Mouse (Mus musculus): ENCODE measurements around the gene Atp8b3. TPM values are rescaled to one million over a fixed set of nuclear protein-coding genes. Genes with fewer than 3 reads are reported as not detected.

Gene Atp8b3
- total RNA-seq, 2 experiments from 2014 or later, result not detected

DNA sequence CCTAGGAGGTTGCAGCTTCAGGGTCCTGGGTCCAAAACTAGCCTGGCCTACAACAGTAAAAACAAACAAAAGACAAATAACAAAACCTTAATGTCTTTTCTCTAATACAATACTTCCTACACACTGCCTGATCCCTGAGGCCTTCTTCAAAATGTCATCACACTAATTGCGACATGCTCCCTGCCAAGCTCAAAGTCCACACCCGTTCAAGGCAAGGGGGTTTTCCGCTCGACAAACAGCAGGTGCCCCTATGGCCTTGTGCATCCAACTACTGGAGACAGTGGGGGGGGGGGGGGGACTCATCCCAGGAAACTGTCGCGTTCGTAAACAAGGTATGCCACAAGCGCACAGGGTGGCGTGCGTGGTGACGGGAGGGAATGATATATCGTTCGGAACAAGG lies 21.7 kb upstream of the Atp8b3 start:
- TF ChIP-seq CTCF (IDR thresholded peaks at IDR 0.05), result no peak
- H3K27ac ChIP-seq, result peak overlapping the region; percentile 97
- intact Hi-C loops (cut with DNase I), result no loop called here
- DNase-seq, result no peak
- H3K4me3 ChIP-seq, result peak overlapping the region; percentile 81

DNA sequence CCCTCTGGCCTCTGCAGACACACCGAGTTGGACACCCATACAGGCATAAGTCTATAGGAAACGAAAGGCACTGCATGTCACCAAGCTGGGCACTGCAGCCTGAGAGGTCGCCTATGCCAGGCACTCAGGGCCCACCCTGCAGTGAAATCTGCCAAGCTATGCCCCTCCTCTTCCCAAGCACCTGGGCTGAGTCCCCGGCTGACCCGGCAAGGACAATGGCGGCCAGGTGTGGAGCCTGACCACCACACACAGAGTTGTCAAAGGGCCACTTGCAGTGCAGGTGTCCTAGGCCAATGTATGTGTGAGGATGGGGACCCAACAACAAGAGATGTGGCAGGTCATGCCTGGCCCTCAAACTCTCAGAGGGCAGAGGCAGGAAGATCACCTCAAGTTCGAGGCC lies 20.5 kb upstream of the Atp8b3 start:
- Histone ChIP-seq H3K27ac (no peak overlapping the region), H3K4me3 (peak overlapping the region; percentile 23)
- DNase-seq, result no peak
- intact Hi-C loops (cut with DNase I), result no loop called here
- no peak for TF ChIP-seq CTCF (IDR thresholded peaks at IDR 0.05)

DNA sequence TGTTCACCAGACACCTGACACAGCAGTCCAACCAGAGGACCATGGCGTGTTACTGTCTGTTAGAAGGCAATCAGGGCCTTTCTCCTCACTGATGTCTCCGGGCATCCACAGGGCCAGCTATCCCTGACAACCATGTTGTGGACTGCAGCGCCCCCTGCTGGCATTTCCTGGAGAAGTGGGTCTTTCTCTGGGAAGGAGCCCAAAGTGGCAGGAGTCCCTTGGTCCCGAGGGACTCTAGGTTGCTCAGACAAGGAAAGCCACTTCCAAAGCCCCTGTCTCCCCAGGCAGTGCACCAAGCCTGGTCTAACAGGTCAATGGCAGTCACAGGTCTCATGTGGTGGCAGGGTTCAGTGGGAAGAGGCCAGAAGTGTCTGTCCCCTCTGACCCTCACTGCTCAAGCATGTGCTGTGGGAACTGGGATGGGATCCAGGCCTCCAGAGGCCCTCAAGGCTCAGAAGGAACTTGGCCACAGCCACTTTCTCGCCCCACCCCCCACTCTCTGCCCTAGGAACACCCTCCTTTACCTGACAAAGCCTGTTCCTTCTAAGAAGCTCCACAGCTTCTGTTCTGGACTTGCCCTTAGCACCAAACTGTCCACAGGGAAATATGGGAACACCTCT lies 18.5 kb upstream of the Atp8b3 start:
- intact Hi-C loops (cut with DNase I), result no loop called here
- TF ChIP-seq CTCF (IDR thresholded peaks at IDR 0.05), result peak; percentile 80
- peak overlapping the region; percentile 59 for H3K27ac ChIP-seq
- peak; percentile 80 for DNase-seq
- 0 out of 2 replicates have a peak overlapping the region, but pooled peaks have one; percentile 7 for H3K4me3 ChIP-seq

DNA sequence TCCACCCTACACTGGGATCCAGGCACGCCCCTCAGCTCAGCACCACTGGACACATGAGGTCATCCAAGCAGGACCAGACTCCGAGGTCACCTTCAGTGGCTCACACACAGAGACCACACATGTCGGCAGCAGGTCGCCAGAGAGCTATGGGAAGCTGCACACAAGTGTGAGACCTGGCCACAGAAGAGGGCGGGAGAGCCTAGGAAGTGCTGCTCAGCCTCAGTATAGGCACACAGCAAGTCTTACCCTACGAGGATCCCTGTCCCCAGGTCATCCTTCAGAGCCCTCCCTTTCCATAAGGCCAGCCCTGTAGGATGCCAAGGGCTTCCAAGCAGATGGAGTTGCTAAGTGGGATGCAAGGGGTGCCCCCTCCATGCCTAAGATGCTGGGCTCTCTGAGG lies 15.1 kb upstream of the Atp8b3 start:
- Histone ChIP-seq H3K27ac (no peak overlapping the region), H3K4me3 (no peak overlapping the region)
- TF ChIP-seq CTCF (IDR thresholded peaks at IDR 0.05), result no peak
- no peak for DNase-seq
- intact Hi-C loops (cut with DNase I), result loop anchor here (5.0 kb wide), 1 partner anchor 42 kb away; no protein-coding TSS in a partner anchor

DNA sequence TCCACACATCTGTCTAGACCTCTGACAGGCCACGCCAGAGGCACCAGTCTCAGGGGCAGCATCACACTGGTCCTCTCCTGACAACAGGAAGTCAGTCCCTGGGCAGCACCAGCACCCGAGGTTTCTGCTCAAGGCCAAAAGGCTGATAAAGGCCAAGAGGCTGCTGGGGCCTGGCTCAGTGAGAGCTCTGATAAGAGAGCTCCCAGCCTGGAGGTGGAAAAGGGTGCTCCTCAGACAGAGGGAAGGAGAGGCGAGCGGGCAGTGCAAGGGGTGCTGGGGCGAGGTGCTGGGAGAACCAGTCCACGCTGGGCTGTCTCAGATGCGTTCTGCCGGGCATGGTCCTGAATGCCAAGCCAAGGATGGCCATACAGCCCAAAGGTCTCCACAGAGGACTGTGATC lies 14.7 kb upstream of the Atp8b3 start:
- Histone ChIP-seq H3K27ac (no peak overlapping the region), H3K4me3 (no peak overlapping the region)
- intact Hi-C loops (cut with DNase I), result loop anchor here (5.0 kb wide), 1 partner anchor 41 kb away; no protein-coding TSS in a partner anchor
- TF ChIP-seq CTCF (IDR thresholded peaks at IDR 0.05), result no peak
- DNase-seq, result no peak

- H3K4me3 ChIP-seq, result no peak overlapping the region
- no peak for TF ChIP-seq CTCF (IDR thresholded peaks at IDR 0.05)
- no peak overlapping the region for H3K27ac ChIP-seq
- no peak for DNase-seq
- intact Hi-C loops (cut with DNase I), result loop anchor here (5.0 kb wide), 1 partner anchor 40 kb away; no protein-coding TSS in a partner anchor
Observed at GRCm38 (mm10) chr10:80552364-80552763, 13.4 kb upstream of the Atp8b3 start.

GRCm38 (mm10) chr10:80549279-80549678 lies 10.4 kb upstream of the Atp8b3 start:
- DNase-seq, result no peak
- intact Hi-C loops (cut with DNase I), result loop anchor here (2.0 kb wide), 1 partner anchor 102 kb away; no protein-coding TSS in a partner anchor
- TF ChIP-seq CTCF (IDR thresholded peaks at IDR 0.05), result no peak
- Histone ChIP-seq H3K27ac (no peak overlapping the region), H3K4me3 (no peak overlapping the region)

- DNase-seq, result peak; percentile 79
- peak; percentile 83 for TF ChIP-seq CTCF (IDR thresholded peaks at IDR 0.05)
- intact Hi-C loops (cut with DNase I), result loop anchor here (2.0 kb wide), 1 partner anchor 102 kb away; no protein-coding TSS in a partner anchor
Observed at GRCm38 (mm10) chr10:80548428-80549006, 9.6 kb upstream of the Atp8b3 start.

DNA sequence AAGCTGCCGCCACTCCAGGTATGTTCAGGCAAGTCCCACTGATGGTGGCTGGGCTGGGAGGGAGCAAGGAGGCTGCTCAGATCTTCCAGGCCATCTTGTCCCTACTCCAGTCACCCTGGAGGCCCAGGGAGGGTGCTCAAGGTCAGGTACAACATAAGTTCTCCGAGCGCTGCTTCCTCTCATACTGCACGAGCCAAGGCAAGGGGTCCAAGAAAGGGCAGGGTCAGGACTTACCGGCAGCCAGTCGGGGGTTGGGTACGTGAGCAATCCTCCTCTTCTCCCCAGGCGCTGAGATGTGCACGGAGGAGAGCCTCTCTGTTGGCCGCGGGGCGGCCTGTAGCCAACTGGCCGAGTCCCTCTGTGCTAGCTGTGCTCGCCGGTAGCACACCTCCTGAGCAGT lies 8.6 kb upstream of the Atp8b3 start:
- Histone ChIP-seq H3K27ac (no peak overlapping the region), H3K4me3 (no peak overlapping the region)
- DNase-seq, result no peak
- TF ChIP-seq CTCF (IDR thresholded peaks at IDR 0.05), result no peak
- intact Hi-C loops (cut with DNase I), result no loop called here

More at GRCm38 (mm10) chr10:80548428-80549006, 9.6 kb upstream of the Atp8b3 start:
- Histone ChIP-seq H3K27ac (no peak overlapping the region), H3K4me3 (no peak overlapping the region)

DNA sequence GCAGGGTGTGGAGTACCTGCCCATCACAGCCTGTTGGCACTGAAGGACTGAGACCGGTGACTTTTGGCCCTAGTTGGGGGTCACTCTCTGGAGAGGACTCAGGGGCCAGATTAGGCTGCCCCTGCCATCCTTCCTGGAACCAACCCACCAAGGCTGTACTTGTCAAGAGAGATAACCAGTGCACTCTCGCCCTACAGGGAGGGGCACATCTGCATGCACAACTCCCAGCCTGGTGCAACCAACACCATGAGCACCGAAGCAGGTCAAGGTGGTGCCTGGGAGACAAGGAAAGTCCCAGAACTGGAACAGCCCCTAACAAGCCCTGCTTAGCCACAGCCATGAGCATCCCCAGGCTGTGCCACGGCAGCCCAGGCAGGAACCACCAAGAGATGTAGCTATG lies 8.0 kb upstream of the Atp8b3 start:
- Histone ChIP-seq H3K27ac (no peak overlapping the region), H3K4me3 (no peak overlapping the region)
- intact Hi-C loops (cut with DNase I), result no loop called here
- DNase-seq, result no peak
- TF ChIP-seq CTCF (IDR thresholded peaks at IDR 0.05), result no peak

DNA sequence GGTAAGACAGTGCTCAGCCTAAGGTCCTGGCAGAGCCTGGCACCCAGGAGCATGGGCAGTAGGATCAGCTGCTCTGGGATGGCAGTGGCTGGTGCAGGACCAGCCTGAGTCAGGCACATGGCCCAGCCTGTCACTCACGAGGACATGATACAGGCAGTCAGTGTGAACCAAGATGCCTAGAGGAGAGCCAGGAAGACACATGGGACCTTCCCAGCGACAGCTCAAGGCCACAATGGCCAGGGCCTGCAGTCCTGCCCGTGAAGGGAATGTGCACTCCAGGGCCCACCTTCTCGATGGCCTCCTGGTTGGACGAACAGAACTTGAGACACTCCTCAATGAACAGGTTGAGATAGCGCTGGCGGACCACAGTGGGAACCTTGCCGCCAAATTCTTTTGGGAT lies 6.7 kb upstream of the Atp8b3 start:
- Histone ChIP-seq H3K27ac (no peak overlapping the region), H3K4me3 (no peak overlapping the region)
- intact Hi-C loops (cut with DNase I), result no loop called here
- DNase-seq, result no peak
- TF ChIP-seq CTCF (IDR thresholded peaks at IDR 0.05), result no peak

DNA sequence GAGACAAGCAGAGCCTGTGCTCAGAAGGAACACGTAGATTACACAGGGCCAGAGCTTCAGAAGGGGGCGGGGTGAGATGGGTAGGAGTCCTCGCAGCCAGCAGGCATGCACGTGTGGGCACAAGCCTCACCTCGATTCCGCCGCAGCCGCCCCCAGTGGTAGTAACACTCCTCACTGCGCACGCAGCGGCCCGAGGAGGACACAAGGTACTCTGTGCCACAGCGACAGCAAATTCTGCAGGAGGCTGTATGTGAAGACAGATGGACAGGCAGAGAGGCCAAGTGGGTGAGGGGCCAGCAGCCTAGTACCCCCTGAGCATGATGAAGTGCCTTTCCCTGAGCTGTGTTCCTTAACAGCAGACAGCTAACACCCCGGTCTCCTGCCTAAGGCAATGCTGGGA lies 4.9 kb upstream of the Atp8b3 start:
- Histone ChIP-seq H3K27ac (no peak overlapping the region), H3K4me3 (no peak overlapping the region)
- no peak for TF ChIP-seq CTCF (IDR thresholded peaks at IDR 0.05)
- intact Hi-C loops (cut with DNase I), result no loop called here
- no peak for DNase-seq

DNA sequence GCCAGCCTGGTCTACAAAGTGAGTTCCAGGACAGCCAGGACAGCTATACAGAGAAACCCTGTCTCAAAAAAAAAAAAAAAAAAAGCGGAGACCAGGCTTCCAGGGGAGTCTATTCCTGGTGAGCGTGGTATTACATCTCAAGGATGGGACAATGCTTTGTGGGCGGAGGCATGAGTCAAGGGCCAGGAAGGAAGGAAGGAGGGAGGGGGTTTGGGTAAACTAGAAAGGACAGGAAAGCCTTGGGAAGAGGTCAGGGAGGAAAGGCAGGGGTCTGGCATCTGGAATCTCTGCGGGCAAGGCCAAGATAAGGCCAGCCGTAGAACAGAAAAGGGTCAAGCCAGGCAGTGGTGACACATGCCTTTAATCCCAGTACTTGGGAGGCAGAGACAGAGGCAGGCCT lies 569 bp upstream of the Atp8b3 start:
- TF ChIP-seq CTCF (IDR thresholded peaks at IDR 0.05), result no peak
- no peak overlapping the region for H3K4me3 ChIP-seq
- H3K27ac ChIP-seq, result no peak overlapping the region
- no peak for DNase-seq
- intact Hi-C loops (cut with DNase I), result no loop called here

DNA sequence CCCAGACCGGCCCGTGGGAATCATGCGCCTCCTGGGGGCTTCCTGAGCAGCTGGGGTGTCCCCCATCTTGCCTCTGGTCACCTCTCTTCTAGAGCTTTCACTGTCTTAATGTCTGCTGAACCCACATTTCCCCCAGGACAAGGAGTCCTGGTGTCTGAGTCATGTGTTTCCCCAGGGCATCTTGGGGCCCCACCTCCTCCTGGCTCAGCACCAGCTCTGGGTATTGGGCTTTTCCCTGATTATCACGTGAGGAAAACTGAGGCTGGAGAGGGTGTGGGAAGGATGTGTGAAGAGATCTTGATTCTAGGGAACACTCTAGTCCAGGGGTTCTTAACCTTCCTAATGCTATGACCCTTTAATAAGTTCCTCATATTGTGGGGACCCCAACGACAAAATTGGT lies 744 bp downstream of the Atp8b3 start:
- intact Hi-C loops (cut with DNase I), result no loop called here
- Histone ChIP-seq H3K27ac (no peak overlapping the region), H3K4me3 (no peak overlapping the region)
- TF ChIP-seq CTCF (IDR thresholded peaks at IDR 0.05), result no peak
- DNase-seq, result no peak

All from gastrocnemius, adult 2 months (tissue).